In the genomic region with DNA sequence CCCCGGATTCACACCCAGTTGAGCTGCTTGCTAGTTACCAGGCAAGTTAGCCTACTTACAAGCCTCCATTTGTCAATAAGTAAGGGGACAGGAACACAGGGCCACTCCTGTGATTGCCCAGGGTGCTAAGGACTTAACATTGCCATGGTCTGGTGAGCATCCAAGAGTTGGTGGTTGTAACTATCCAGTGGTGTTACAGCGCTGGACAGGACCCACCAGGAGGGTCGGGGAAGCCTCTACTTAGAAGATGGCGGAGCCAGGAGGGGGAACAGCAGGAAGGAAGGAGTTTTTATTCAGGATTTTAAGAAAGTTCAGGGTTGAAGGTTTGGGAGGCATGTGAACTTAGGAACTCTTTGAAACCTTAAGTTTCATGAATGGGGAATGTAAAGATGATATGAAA, we compare ENCODE assay signal across 22 mouse cellular contexts. TPM values are rescaled to one million over a fixed set of nuclear protein-coding genes. Genes with fewer than 3 reads are reported as not detected.
DNase-seq lines count a peak whose midpoint lies in the region; ATAC-seq lines count a peak whose summit lies in the region.
"Had no signal": no experiment of that assay in that cellular context is flagged by ENCODE, and none has a peak within 500 bp of the region (broad histone marks: within the 10 kb centered on the region; RNA-seq: fewer than 3 reads in every experiment).

No protein-coding gene starts in this region.

- H3K4me2 ChIP-seq in heart, embryonic 12.5 days: no peak overlapping the region
- H3K4me2 ChIP-seq in limb, embryonic 15.5 days: no peak overlapping the region
- H3K4me2 ChIP-seq in neural tube, embryonic 11.5 days (ENCODE audit: low read depth): no peak overlapping the region
- no peak overlapping the region for H3K4me2 ChIP-seq in neural tube, embryonic 15.5 days
- H3K4me2 ChIP-seq: hindbrain, embryonic 13.5 days; intestine, embryonic 15.5 days; limb, embryonic 13.5 days; lung, embryonic 15.5 days had no signal

- H3K9ac ChIP-seq in heart, embryonic 12.5 days: no peak overlapping the region
- H3K9ac ChIP-seq in limb, embryonic 15.5 days: no peak overlapping the region
- no peak overlapping the region for H3K9ac ChIP-seq in neural tube, embryonic 11.5 days (ENCODE audit: low read length)
- H3K9ac ChIP-seq in neural tube, embryonic 15.5 days (replicated peaks): no peak overlapping the region
- H3K9ac ChIP-seq: forebrain, postnatal 0 days; hindbrain, embryonic 13.5 days; intestine, embryonic 15.5 days; limb, embryonic 13.5 days; liver, embryonic 14.5 days; lung, embryonic 15.5 days had no signal

- no peak for ATAC-seq in heart, embryonic 12.5 days (ENCODE audit: insufficient number of reproducible peaks, low FRiP score)
- no peak for ATAC-seq in limb, embryonic 15.5 days (ENCODE audit: insufficient number of reproducible peaks, low FRiP score, low TSS enrichment, low read depth)
- ATAC-seq in neural tube, embryonic 11.5 days (ENCODE audit: insufficient read depth, low FRiP score, low TSS enrichment): no peak
- no peak for ATAC-seq in neural tube, embryonic 15.5 days (ENCODE audit: low FRiP score)
- ATAC-seq: forebrain, postnatal 0 days; intestine, embryonic 15.5 days had no signal

- 82% methylated on average over 4 of the region's 4 CpGs for WGBS in heart, embryonic 12.5 days
- 84% methylated on average over 4 of the region's 4 CpGs for WGBS in limb, embryonic 15.5 days
- WGBS in limb, embryonic 10.5 days: 86% methylated on average over 4 of the region's 4 CpGs
- WGBS in neural tube, embryonic 11.5 days: 71% methylated on average over 4 of the region's 4 CpGs
- 68% methylated on average over 4 of the region's 4 CpGs for WGBS in neural tube, embryonic 15.5 days

- no peak for DNase-seq in heart, postnatal 10 days
- DNase-seq in limb, embryonic 10.5 days (ENCODE audit: low spot score): no peak
- no peak for DNase-seq in neural tube, embryonic 11.5 days (ENCODE audit: low spot score)
- DNase-seq in cerebellum, postnatal 25 days: no peak
- DNase-seq: adrenal gland, postnatal 36 days; cerebellum, adult 9-10 months; forebrain, postnatal 0 days; gastrocnemius, postnatal 14 days; heart, adult 2 months; heart, postnatal 14 days; kidney, postnatal 36 days; lung, postnatal 36 days had no signal

- H3K4me1 ChIP-seq in heart, embryonic 12.5 days (replicated peaks): peaks cover 67% of the 10 kb centered on the region
- H3K4me1 ChIP-seq in limb, embryonic 15.5 days: peaks cover 18% of the 10 kb centered on the region
- peaks cover 41% of the 10 kb centered on the region for H3K4me1 ChIP-seq in limb, embryonic 10.5 days
- H3K4me1 ChIP-seq in neural tube, embryonic 11.5 days (ENCODE audit: control insufficient read depth, insufficient read depth, low read length): peaks cover 56% of the 10 kb centered on the region
- H3K4me1 ChIP-seq in neural tube, embryonic 15.5 days: peaks cover 21% of the 10 kb centered on the region
- H3K4me1 ChIP-seq: megakaryocyte, embryonic 14.5 days had no signal

- H3K4me3 ChIP-seq in heart, embryonic 12.5 days: no peak overlapping the region
- no peak overlapping the region for H3K4me3 ChIP-seq in limb, embryonic 15.5 days
- H3K4me3 ChIP-seq in limb, embryonic 10.5 days: no peak overlapping the region
- no peak overlapping the region for H3K4me3 ChIP-seq in neural tube, embryonic 11.5 days (ENCODE audit: low read depth, low read length)
- H3K4me3 ChIP-seq in neural tube, embryonic 15.5 days (replicated peaks): no peak overlapping the region
- H3K4me3 ChIP-seq: heart, adult 2 months; hindbrain, embryonic 13.5 days; intestine, embryonic 15.5 days; limb, embryonic 13.5 days; lung, embryonic 15.5 days; megakaryocyte, embryonic 14.5 days had no signal

- no peaks in the 10 kb centered on the region for H3K9me3 ChIP-seq in heart, embryonic 12.5 days (replicated peaks)
- H3K9me3 ChIP-seq in limb, embryonic 15.5 days: no peaks in the 10 kb centered on the region
- no peaks in the 10 kb centered on the region for H3K9me3 ChIP-seq in limb, embryonic 10.5 days (replicated peaks)
- no peaks in the 10 kb centered on the region for H3K9me3 ChIP-seq in neural tube, embryonic 11.5 days (ENCODE audit: control insufficient read depth, low read length)
- no peaks in the 10 kb centered on the region for H3K9me3 ChIP-seq in neural tube, embryonic 15.5 days (replicated peaks)
- H3K9me3 ChIP-seq: hindbrain, embryonic 13.5 days; intestine, embryonic 15.5 days; limb, embryonic 13.5 days; lung, embryonic 15.5 days; megakaryocyte, embryonic 14.5 days had no signal

- intact Hi-C loops in heart, postnatal 10 days (cut with DNase I): no loop called here

- H3K36me3 ChIP-seq in heart, embryonic 12.5 days: peaks cover 35% of the 10 kb centered on the region
- peaks cover 14% of the 10 kb centered on the region; the same call in 1 of the 2 replicates for H3K36me3 ChIP-seq in limb, embryonic 15.5 days
- no peaks in the 10 kb centered on the region for H3K36me3 ChIP-seq in limb, embryonic 10.5 days
- H3K36me3 ChIP-seq in neural tube, embryonic 11.5 days (ENCODE audit: control insufficient read depth, insufficient read depth, low read length): no peaks in the 10 kb centered on the region
- no peaks in the 10 kb centered on the region for H3K36me3 ChIP-seq in neural tube, embryonic 15.5 days
- H3K36me3 ChIP-seq: hindbrain, embryonic 13.5 days had no signal

- H3K27me3 ChIP-seq in heart, embryonic 12.5 days (replicated peaks): no peaks in the 10 kb centered on the region
- H3K27me3 ChIP-seq in limb, embryonic 15.5 days: no peaks in the 10 kb centered on the region
- no peaks in the 10 kb centered on the region for H3K27me3 ChIP-seq in limb, embryonic 10.5 days (ENCODE audit: low read depth, poor library complexity, severe bottlenecking)
- H3K27me3 ChIP-seq in neural tube, embryonic 11.5 days (ENCODE audit: control insufficient read depth, insufficient read depth, low read length): no peaks in the 10 kb centered on the region
- no peaks in the 10 kb centered on the region for H3K27me3 ChIP-seq in neural tube, embryonic 15.5 days (replicated peaks)
- H3K27me3 ChIP-seq: hindbrain, embryonic 13.5 days; intestine, embryonic 15.5 days; limb, embryonic 13.5 days; lung, embryonic 15.5 days had no signal

- H3K27ac ChIP-seq in heart, embryonic 12.5 days (ENCODE audit: poor library complexity, severe bottlenecking): peak overlapping the region; percentile 52; the same call in 1 of the 2 replicates
- 0 out of 2 replicates have a peak overlapping the region, but pooled peaks have one; percentile 40 for H3K27ac ChIP-seq in limb, embryonic 15.5 days
- H3K27ac ChIP-seq in limb, embryonic 10.5 days: no peak overlapping the region
- 0 out of 2 replicates have a peak overlapping the region, but pooled peaks have one; percentile 11 for H3K27ac ChIP-seq in neural tube, embryonic 11.5 days (ENCODE audit: low read depth, low read length)
- H3K27ac ChIP-seq in neural tube, embryonic 15.5 days (replicated peaks): no peak overlapping the region
- H3K27ac ChIP-seq: heart, adult 2 months; hindbrain, embryonic 13.5 days; intestine, embryonic 15.5 days; limb, embryonic 13.5 days; liver, embryonic 14.5 days; lung, embryonic 15.5 days had no signal

RNA-seq across cellular contexts. Expression of gene Plagl1, which starts 53.3 kb away (rescaled TPM):
- 257 and 286 TPM in 2 replicates for polyA plus RNA-seq in heart, embryonic 12.5 days (2016; fragmentation: Nextera tagmentation; extraction: Ambion mirVana)
- 10 to 100 TPM; 50.5 to 50.6 TPM for total RNA-seq in heart, postnatal 10 days (2021)
- 204 and 225 TPM in 2 replicates for polyA plus RNA-seq in limb, embryonic 15.5 days (2015; fragmentation: Nextera tagmentation; extraction: Ambion mirVana)
- polyA plus RNA-seq in limb, embryonic 10.5 days (2016; fragmentation: Nextera tagmentation; extraction: Ambion mirVana): 37.3 and 42.6 TPM in 2 replicates
- polyA plus RNA-seq in neural tube, embryonic 11.5 days (2014; fragmentation: Nextera tagmentation; extraction: Ambion mirVana): 147 and 150 TPM in 2 replicates
- 26.2 and 48.7 TPM in 2 replicates for polyA plus RNA-seq in neural tube, embryonic 15.5 days (2015; fragmentation: Nextera tagmentation; extraction: Ambion mirVana)
- total RNA-seq: neutrophil, adult 5-6 weeks had no signal

Comparison
In these comparisons a context has a peak if more than half of its experiments do, and no peak if none do; other contexts are left out.
1. H3K27ac ChIP-seq: peak in heart, embryonic 12.5 days (single experiment), limb, embryonic 15.5 days (single experiment) and neural tube, embryonic 11.5 days (single experiment); none in limb, embryonic 10.5 days (single experiment) and neural tube, embryonic 15.5 days (single experiment).